Mouse (Mus musculus): ENCODE data around the gene Ccdc190.

GRCm38 (mm10) chr1:169968792-169969515 is 40.5 kb downstream of the Ccdc190 start, which contains the start of gene Hsd17b7:
- no peak; the same call in 1 of the 2 replicates for TF ChIP-seq EP300 (IDR thresholded peaks at IDR 0.05)
- TF ChIP-seq CTCF (IDR thresholded peaks at IDR 0.05) = no peak

All from lung, postnatal 0 days (tissue).